Comparison of ENCODE assay signal across 8 mouse cellular contexts in genomic region chr5:107437464-107438281, GRCm38 (mm10). TPM values are rescaled to one million over a fixed set of nuclear protein-coding genes. Genes with fewer than 3 reads are reported as not detected.
DNase-seq lines count a peak whose midpoint lies in the region; ATAC-seq and TF ChIP-seq lines count a peak whose summit lies in the region.

Gene Btbd8, plus strand, starts transcription at chr5:107437997.

- 0 out of 2 replicates have a peak within 1 kb of the TSS, but pooled peaks have one; percentile 19 for H3K27ac ChIP-seq in brown adipose tissue, adult 24 weeks (replicated peaks; ENCODE audit: low read depth, low read length)
- H3K27ac ChIP-seq in heart, embryonic 15.5 days: peak within 1 kb of the TSS; percentile 84
- H3K27ac ChIP-seq in liver, embryonic 14.5 days: peak within 1 kb of the TSS; percentile 78
- no peak within 1 kb of the TSS for H3K27ac ChIP-seq in neural tube, embryonic 11.5 days (ENCODE audit: low read depth, low read length)
- peak within 1 kb of the TSS; percentile 96 for H3K27ac ChIP-seq in stomach, postnatal 0 days (replicated peaks)

- H3K9me3 ChIP-seq in heart, embryonic 15.5 days (replicated peaks): no peaks in the 10 kb centered on the region
- H3K9me3 ChIP-seq in liver, embryonic 14.5 days (ENCODE audit: control insufficient read depth, low read length): no peaks in the 10 kb centered on the region
- H3K9me3 ChIP-seq in neural tube, embryonic 11.5 days (ENCODE audit: control insufficient read depth, low read length): no peaks in the 10 kb centered on the region
- H3K9me3 ChIP-seq in stomach, postnatal 0 days (ENCODE audit: control insufficient read depth, low read length): no peaks in the 10 kb centered on the region

- no peak for TF ChIP-seq CTCF in liver, embryonic 14.5 days (IDR thresholded peaks at IDR 0.05; ENCODE audit: low read depth)
- TF ChIP-seq CTCF in stomach, postnatal 0 days (IDR thresholded peaks at IDR 0.05; ENCODE audit: low read depth): 0 out of 2 replicates have a peak, but pooled peaks have one; percentile 2

- H3K4me1 ChIP-seq in brown adipose tissue, adult 24 weeks (ENCODE audit: control insufficient read depth, insufficient read depth, insufficient read length, low read length): 0 out of 2 replicates have a peak, but pooled peaks cover 2% of the 10 kb centered on the region
- peaks cover 8% of the 10 kb centered on the region for H3K4me1 ChIP-seq in heart, embryonic 15.5 days (replicated peaks)
- H3K4me1 ChIP-seq in liver, embryonic 14.5 days (replicated peaks; ENCODE audit: control insufficient read depth in 2 of 2, insufficient read depth in 2 of 2, low read length in 1 of 2): peaks cover 20 to 21% of the 10 kb centered on the region in 2 experiments
- H3K4me1 ChIP-seq in neural tube, embryonic 11.5 days (ENCODE audit: control insufficient read depth, insufficient read depth, low read length): no peaks in the 10 kb centered on the region
- H3K4me1 ChIP-seq in stomach, postnatal 0 days (replicated peaks; ENCODE audit: control insufficient read depth, insufficient read depth): no peaks in the 10 kb centered on the region

- under 1% methylated on average over 51 of the region's 51 CpGs for WGBS in heart, embryonic 15.5 days
- WGBS in liver, embryonic 14.5 days (ENCODE audit: insufficient replicate concordance): under 1% methylated on average over 49 of the region's 51 CpGs
- under 1% methylated on average over 50 of the region's 51 CpGs for WGBS in neural tube, embryonic 11.5 days
- under 1% methylated on average over 51 of the region's 51 CpGs for WGBS in stomach, postnatal 0 days

- peak within 1 kb of the TSS; percentile 92 for H3K9ac ChIP-seq in heart, embryonic 15.5 days
- H3K9ac ChIP-seq in liver, embryonic 14.5 days (replicated peaks): peak within 1 kb of the TSS; percentile 94
- peak within 1 kb of the TSS; percentile 95 for H3K9ac ChIP-seq in neural tube, embryonic 11.5 days (ENCODE audit: low read length)
- peak within 1 kb of the TSS; percentile 94 for H3K9ac ChIP-seq in stomach, postnatal 0 days (ENCODE audit: low read length)

- TF ChIP-seq EP300 in liver, embryonic 14.5 days (IDR thresholded peaks at IDR 0.05; ENCODE audit: low read depth): peak; percentile 55; the same call in 1 of the 2 replicates
- TF ChIP-seq EP300 in stomach, postnatal 0 days (optimal IDR thresholded peaks at IDR 0.05): peak; percentile 46

- peak; percentile 92 for ATAC-seq in heart, embryonic 15.5 days (replicated peaks; ENCODE audit: insufficient number of reproducible peaks, insufficient read depth, low FRiP score, low read depth)
- ATAC-seq in liver, embryonic 14.5 days (ENCODE audit: insufficient read depth): peak; percentile 97
- peak; percentile 95 for ATAC-seq in neural tube, embryonic 11.5 days (ENCODE audit: insufficient read depth, low FRiP score, low TSS enrichment)
- peak; percentile 97 for ATAC-seq in stomach, postnatal 0 days (ENCODE audit: low FRiP score, low TSS enrichment)

- no peaks in the 10 kb centered on the region for H3K36me3 ChIP-seq in heart, embryonic 15.5 days
- H3K36me3 ChIP-seq in liver, embryonic 14.5 days (replicated peaks; ENCODE audit: control insufficient read depth, insufficient read depth, low read depth): no peaks in the 10 kb centered on the region
- no peaks in the 10 kb centered on the region for H3K36me3 ChIP-seq in neural tube, embryonic 11.5 days (ENCODE audit: control insufficient read depth, insufficient read depth, low read length)
- no peaks in the 10 kb centered on the region for H3K36me3 ChIP-seq in stomach, postnatal 0 days (ENCODE audit: control insufficient read depth, insufficient read depth, low read length)

- peak within 1 kb of the TSS; percentile 91 for H3K4me3 ChIP-seq in brown adipose tissue, adult 24 weeks (ENCODE audit: insufficient read depth, low read depth, low read length)
- peak within 1 kb of the TSS; percentile 82 for H3K4me3 ChIP-seq in heart, embryonic 15.5 days
- peak within 1 kb of the TSS; percentile 76 to 90 for H3K4me3 ChIP-seq in liver, embryonic 14.5 days (ENCODE audit: insufficient read depth in 1 of 2, low read depth in 2 of 2, low read length in 2 of 2)
- H3K4me3 ChIP-seq in neural tube, embryonic 11.5 days (ENCODE audit: low read depth, low read length): peak within 1 kb of the TSS; percentile 62
- H3K4me3 ChIP-seq in stomach, postnatal 0 days (ENCODE audit: low read depth, low read length): peak within 1 kb of the TSS; percentile 82

- peak within 1 kb of the TSS; percentile 80 for H3K4me2 ChIP-seq in heart, embryonic 15.5 days
- peak within 1 kb of the TSS; percentile 92 for H3K4me2 ChIP-seq in liver, embryonic 14.5 days (ENCODE audit: low read depth)
- peak within 1 kb of the TSS; percentile 60 for H3K4me2 ChIP-seq in neural tube, embryonic 11.5 days (ENCODE audit: low read depth)
- peak within 1 kb of the TSS; percentile 72 for H3K4me2 ChIP-seq in stomach, postnatal 0 days (replicated peaks; ENCODE audit: low read depth)

- peak; percentile 96 for DNase-seq in CD4-positive, CD25-positive, alpha-beta regulatory T cell, adult 2 months (ENCODE audit: low read depth, low spot score)
- peak; percentile 83 for DNase-seq in fibroblast of lung, adult 2 months (ENCODE audit: low read depth)
- peak; percentile 96 for DNase-seq in kidney, postnatal 25 days
- peak; percentile 91 to 93 (median 92) for DNase-seq in liver, embryonic 14.5 days (ENCODE audit: low read depth in 3 of 3, low spot score in 3 of 3)
- DNase-seq in neural tube, embryonic 11.5 days (ENCODE audit: low spot score): peak; percentile 97
- peak; percentile 97 for DNase-seq in stomach, postnatal 0 days (ENCODE audit: low spot score)

- peaks cover 3% of the 10 kb centered on the region; the same call in 1 of the 2 replicates for H3K27me3 ChIP-seq in heart, embryonic 15.5 days
- no peaks in the 10 kb centered on the region; the same call in 1 of the 2 replicates for H3K27me3 ChIP-seq in liver, embryonic 14.5 days (ENCODE audit: control insufficient read depth, insufficient read depth, low read length)
- no peaks in the 10 kb centered on the region for H3K27me3 ChIP-seq in neural tube, embryonic 11.5 days (ENCODE audit: control insufficient read depth, insufficient read depth, low read length)
- no peaks in the 10 kb centered on the region for H3K27me3 ChIP-seq in stomach, postnatal 0 days (ENCODE audit: control insufficient read depth, insufficient read depth, low read length)

RNA-seq across cellular contexts. Expression of gene Btbd8, which starts in this region (rescaled TPM):
- 2.5 and 3.8 TPM in 2 replicates for polyA plus RNA-seq in brown adipose tissue, adult 24 weeks (2012; ENCODE audit: insufficient read depth, insufficient read length, missing spikeins)
- 2.7 and 3.7 TPM in 2 replicates for polyA plus RNA-seq in heart, embryonic 15.5 days (2015; fragmentation: Nextera tagmentation; extraction: Ambion mirVana)
- polyA plus RNA-seq in liver, embryonic 14.5 days (2012; rRNA removed): 0.75 and 1.1 TPM in 2 replicates
- 1.1 and 1.2 TPM in 2 replicates for polyA plus RNA-seq in liver, embryonic 14.5 days (2014; fragmentation: Nextera tagmentation; extraction: Ambion mirVana)
- polyA plus RNA-seq in neural tube, embryonic 11.5 days (2014; fragmentation: Nextera tagmentation; extraction: Ambion mirVana): 7.7 and 7.8 TPM in 2 replicates
- polyA plus RNA-seq in stomach, postnatal 0 days (2015; fragmentation: Nextera tagmentation; extraction: Ambion mirVana): 2.2 and 2.3 TPM in 2 replicates
